Mouse (Mus musculus): ENCODE measurements around the gene Spop.
"Not testable (repeated sequence)": the region's sequence is repeated elsewhere in the genome, so short reads cannot be mapped to it uniquely, and the experiment has no call there.

Gene Spop

DNA sequence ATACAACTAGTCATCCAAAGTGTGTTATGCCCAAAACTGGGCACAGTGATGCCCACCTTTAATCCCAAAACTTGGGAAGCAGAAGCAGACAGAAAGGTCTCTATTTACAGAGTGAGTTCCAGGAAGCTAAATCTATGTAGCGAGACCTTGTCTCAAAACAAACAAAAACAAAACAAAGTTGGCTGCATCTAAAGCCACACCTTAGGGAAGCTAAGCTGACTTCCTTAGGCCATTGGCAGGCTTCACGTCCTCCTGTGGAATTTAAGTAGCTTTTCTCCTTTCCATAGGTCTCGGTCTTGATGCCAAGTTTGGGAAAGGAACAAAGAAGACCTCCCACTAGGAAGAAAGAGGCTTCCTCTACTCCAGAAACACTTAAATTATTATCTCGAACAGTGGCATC lies 22.7 kb upstream of the Spop start:
- DNase-seq (ENCODE audit: low read depth, low spot score), result no peak

DNA sequence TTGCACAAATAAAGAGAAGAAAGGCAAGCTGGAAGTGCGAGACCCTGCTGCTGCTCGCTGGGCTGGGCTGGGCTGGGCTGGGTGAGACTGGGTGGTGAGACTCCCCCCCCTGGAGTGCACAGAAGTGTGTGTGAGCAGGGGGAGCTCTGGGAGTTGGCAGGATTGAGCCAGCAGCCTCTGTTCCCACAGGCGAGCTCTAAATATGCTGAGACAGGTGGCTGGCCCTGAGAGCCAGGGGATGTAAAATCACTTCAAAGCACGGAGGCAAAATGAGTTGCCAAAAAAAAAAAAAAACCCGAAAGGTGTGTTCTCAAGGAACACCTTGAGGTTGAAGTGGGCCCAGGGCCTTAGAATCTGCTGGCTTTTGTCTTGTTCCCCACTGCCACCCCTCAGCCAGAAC lies 22.1 kb upstream of the Spop start:
- DNase-seq (ENCODE audit: low read depth, low spot score), result no peak

DNA sequence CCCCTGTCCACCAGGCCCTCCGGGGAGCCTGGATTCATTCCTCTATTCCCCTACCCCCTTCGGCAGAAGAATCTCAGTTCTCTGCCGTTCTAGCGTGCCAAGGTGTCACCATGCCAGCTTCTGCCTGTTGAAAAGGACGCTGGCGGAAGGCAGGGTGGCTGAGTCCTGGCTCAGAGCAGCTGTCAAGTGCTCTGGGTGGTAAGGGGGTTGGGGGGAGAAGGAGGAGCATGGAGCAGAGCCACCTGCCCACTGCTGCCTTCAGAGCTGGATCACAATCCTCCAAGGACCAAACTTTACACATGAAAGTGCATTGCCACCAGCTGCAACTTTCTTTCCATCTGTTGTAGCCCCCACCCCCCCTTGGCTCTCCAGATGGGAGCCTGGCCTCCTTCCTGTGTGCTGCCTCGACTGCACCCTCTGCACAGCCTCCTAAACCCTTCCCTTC lies 21.6 kb upstream of the Spop start:
- no peak for DNase-seq (ENCODE audit: low read depth, low spot score)

DNA sequence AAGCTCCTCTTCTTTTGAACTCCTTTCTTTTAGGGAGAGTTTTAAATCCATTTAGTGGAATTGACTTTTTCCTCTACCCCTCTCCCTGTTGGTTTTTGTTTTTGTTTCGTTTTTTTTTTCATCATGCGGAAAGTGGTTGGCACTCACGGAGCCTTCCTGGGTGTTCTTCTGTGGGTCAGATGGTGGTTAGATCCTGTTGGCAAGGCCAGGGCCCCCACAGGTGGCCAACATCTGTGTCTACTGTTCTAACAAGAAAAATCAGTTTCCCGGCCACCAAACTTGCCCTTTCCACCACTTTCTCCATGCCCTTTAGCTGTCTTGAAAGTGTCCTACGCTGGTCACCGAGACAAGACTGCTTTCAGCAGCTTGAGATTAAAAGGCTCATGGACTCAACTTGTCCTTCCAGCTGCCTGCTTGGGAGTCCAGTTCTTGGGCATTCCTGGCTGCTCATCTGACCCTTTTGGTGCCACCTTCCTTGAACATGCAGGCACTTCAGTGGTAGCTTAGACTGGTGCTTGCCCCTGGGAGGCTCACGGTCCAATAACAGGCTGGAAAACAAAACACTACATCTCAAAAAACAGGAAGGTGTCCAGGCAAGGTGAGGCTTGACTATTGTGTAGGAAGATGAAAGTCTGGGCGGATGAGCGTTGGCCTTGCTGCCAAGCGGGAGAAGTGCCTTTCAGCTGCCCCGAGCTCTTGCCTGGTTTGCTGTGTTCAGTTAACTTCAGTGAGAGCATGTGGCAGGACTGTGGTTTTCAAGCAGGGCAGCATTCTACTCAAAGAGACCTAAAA lies 21.0 kb upstream of the Spop start:
- no peak for DNase-seq (ENCODE audit: low read depth, low spot score)

DNA sequence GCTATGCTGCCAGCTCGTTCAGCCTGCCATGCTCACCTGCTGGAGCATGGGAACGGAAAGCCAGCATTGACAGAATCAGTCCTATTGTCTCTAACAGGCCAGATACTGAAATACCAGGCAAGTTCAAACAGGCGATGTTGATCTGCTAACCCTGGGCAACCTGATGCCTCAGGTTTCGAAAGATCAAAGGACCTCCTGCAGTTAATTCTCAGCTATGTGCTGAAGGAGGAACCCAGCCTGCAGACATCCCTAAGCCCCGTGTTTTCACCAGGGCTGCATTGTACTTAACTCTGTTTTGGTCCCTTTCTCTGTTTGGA lies 20.4 kb upstream of the Spop start:
- DNase-seq (ENCODE audit: low read depth, low spot score), result no peak

DNA sequence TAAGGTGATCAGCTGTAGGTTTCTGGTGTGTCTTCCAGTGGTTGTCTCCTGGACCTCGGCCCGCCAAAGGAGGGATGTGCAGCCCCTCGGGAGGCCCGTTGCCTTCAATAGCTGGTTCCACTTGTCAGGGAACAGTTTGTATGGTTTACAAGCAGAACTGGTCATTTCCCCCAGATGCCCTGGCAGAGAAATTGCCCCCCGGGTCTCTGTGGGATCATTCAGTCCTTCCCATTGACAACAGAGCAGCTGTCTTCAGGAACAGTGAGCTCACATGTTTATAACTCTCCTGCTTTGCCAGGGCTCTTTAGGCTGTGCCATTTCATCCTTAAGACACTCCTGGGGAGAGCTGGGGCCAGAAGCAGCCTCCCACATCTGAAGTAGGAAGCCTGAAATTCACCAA lies 19.8 kb upstream of the Spop start:
- no peak for DNase-seq (ENCODE audit: low read depth, low spot score)

DNA sequence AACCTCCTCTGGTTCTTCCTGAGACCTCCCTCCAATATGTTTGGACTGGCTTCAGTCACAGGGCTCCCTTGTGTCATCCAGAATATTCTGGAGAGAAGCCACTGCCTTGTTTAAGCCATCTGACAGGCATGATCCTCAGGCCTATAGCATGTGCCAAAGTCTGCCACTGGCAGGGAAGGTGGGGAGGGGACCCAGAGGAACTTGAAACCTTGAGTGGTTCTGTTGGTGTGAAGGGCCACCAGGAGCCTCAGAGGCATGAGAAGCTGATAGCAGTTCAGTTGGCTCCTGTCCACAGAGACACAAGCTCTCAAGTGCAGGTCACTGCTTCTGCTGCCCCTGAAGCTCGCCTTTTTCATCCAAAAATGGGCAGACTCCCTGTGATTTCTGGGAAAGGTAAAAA lies 17.3 kb upstream of the Spop start:
- no peak for DNase-seq (ENCODE audit: low read depth, low spot score)

DNA sequence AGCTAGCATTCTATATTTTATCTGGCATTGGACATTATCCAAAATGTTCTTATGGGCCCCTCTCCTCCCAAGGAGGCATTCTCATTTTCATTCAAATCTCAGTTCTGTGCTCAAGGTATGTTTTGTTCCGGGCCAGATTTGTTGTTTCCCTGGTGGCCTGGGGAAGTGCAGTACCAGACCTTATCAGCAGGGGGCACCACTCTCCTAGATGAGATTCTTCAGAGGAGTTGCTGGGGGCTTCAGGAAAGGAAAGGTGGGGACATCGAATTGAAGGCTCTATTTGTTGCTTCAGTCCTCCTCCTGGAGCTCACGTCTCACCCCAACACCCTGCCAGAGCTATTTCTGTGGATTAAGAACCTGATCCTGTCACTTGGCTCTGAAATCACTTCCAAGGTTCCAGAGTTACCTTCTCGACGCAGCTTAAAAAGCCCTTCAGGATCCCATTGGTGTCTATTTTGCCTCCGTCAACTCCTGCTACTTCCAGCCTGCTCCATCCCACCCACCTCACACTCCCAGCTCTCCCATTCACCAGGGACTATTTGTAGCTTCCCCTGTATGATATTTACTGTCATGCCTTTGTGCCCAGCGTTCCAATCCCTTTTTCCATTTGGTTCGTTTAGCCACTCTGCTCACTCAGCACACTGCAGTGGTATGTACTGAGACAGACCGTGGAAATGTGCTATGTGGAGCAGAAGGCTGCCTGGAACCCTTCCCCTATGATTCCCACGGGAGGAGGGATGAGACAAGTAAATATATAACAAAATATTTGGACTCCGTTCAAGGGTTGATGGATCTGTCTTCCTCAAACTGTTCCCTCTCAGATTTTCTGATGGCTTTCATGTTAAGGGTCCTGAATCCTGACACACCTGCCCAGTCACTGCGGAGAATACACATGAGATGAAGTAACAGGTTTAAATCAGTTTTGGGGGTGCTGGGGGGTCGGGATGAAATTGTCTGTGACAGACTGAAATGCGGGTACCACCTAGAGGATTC lies 15.7 kb upstream of the Spop start:
- no peak for DNase-seq (ENCODE audit: low read depth, low spot score)

DNA sequence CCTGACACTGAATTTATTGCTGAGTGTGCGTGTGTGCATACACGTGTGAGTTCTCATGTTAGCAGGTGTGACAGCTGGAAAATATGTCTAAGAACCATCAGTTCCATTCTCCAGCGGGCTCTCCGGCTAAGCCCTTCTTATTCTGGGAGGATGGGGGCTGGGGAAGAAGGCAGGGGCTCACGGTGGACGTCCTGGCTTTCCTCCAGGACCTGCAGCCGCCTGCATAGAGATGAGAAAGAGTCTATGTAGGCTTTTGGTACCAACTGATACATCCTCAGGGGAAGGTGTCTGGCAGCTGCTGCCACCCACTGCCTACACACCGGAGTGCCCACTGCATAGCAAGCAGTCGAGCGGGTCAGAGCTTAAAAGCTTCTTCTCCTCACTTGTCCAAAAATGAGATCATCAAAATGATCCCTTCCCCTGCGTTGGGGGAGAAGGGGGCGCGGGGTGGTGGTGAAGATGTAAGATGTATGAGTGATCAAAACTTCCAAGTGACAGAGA lies 14.3 kb upstream of the Spop start:
- DNase-seq (ENCODE audit: low read depth, low spot score), result no peak

DNA sequence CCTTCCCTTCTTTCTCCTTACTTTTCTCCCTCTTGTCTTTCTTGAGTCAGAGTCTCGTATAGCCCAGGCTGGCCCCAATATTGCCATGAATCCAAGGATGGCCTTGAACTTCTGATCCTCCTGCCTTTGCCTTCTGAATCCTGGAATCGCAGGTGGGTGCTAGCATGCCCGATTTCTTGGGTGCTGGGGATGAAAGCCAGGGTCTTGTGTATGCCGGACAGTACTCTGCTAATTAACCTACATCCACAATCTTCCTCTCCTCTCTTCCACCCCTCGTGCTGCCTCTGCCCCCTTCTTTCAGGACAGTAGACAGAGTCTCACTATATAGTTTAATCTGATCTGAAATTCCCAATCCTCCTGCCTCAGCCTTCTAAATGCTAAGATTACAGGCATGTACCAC lies 12.3 kb upstream of the Spop start:
- no peak for DNase-seq (ENCODE audit: low read depth, low spot score)

DNA sequence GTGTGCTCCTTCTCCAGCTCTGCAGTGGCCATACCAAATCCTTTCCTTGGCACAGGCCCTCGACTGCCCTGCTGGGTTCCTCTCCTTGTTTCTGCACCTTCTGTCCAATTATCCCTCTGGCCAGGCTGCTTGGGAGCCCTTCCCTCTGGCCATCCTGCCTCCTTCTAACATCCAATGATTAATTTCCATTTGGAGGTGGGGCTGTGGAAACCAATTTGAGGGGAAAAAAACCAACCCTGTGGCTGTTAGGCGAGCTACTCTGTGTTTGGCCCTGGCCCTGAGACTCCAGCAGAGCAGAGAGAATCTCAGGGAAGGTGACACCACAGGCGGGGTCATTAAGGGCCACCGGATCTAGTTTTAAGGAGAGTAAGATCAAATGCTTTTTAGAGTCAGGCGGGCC lies 11.7 kb upstream of the Spop start:
- no peak for DNase-seq (ENCODE audit: low read depth, low spot score)

DNA sequence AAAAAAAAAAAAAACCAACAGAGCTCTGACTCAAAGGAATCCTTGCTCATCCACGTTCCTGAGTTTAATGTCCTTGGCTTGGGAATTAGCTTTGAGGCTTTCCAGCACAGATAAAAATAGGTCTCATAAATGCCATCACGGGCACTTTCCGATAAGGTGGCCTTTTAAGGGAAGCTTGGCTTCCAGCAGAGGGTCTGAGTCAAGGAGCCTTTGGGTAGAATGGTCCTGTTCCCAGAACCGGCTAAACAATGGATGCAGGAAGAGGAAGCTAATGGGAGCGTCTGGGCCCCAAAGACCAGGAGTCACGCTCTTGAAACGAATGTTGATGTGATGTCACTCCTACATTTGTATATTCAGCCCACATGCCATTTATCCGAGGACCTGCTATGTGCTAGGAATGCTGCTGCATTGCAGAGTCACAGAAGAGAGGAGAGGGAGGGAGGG lies 11.2 kb upstream of the Spop start:
- DNase-seq (ENCODE audit: low read depth, low spot score), result no peak

DNA sequence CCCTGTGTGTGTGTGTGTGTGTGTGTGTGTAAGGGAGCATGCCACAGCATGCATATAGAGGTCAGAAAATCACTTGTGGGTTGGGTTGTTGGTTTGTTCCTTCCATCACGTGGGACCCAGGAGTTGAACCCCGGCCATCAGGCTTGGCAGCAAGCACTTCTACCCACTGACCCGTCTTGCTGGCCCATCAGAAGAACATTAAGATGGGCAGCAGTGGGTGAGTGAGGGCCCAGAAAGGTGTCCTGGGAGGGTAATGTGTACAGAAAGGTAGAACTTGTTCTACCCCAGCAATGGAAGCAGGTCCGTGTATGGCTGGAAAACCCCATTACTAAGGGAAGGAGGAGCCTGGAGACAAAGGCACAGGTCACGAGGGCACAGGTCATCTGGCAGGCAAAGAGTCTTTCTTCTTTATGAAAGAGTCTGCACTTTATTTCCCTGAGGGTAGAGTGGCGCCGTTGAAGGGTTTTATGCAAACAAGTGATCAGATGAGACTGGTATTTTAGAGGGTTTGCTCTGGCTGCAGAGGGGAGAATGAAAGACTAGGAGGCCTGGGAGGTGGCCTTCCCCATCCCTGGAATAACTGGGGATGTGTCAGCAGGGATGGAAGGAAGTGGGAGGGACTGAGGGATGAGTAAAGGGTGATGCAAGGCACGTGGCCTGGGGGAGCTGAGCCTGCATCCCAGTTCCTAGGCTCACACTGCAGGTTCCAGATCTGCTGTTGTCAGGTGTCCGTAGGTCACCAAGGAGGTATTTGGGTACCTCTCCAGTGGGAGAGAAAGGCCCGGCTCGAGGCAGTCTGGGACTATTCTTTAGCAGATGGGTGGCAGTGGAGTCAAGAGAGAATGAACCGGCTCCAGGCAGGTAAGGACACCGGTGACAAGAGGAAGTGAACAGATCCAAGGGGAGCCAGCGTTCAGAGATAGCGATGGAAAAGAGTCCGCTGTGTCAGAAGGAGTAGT lies 10.2 kb upstream of the Spop start:
- DNase-seq (ENCODE audit: low read depth, low spot score), result no peak

DNA sequence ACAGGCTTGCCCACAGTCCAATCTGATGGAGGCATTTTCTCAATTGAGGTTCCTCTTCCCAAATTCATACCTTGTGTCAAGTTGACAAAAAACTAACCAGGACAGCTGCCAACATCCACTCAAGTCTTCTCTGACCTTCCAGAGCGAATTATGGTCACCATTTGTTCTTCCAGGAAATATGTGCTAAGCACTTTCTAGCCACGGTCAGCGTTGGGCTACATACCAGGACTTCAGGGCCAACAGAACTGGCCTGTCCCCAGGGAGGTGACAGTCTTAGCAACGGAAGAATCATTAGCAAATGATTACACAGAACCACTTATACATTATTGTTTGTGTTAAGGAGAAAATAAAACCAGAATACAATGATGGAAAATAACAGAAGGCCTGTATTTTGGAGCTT lies 8.1 kb upstream of the Spop start:
- no peak for DNase-seq (ENCODE audit: low read depth, low spot score)

DNA sequence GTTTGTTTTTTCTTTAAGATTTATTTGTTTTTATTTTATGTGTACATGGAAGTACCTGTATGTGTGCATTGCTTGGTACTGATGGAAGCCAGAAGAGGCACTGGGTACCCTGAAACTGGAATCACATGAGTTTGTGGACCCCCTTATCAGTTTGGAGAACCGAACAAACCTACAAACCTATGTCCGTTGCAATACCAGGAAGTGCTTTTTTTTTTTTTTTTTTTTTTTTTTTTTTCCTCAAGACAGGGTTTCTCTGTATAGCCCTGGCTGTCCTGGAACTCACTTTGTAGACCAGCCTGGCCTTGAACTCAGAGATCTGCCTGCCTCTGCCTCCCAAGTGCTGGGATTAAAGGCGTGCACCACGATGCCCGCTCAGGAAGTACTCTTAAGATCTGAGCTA lies 7.5 kb upstream of the Spop start:
- not testable (repeated sequence) for DNase-seq (ENCODE audit: low read depth, low spot score)

DNA sequence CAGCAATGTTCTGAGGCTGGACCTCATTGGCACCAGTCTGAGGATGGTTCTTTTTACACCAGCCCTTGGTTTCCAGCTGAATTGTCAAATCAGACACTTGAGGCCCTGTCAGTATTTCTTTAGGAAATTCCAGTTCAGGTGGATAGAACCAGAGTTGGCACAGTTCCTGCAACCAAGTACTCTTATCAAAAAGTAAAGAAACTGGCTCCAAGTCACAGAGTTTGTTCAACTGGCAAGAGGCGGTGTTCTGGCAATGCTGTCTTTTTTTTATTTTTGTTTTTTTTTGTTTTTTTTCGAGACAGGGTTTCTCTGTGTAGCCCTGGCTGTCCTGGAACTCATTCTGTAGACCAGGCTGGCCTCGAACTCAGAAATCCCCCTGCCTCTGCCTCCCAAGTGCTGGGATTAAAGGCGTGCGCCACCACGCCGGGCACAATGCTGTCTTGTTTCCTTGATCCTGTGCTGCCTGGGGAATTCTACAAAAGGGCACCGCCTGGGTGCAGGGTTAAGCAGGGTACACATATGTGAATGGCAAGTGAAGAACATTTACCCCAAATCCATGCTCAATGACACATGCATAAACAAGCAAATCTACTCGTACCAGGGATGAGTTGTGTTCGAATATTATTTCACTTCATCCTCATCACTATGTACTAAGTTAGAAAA lies 4.3 kb upstream of the Spop start:
- no peak for DNase-seq (ENCODE audit: low read depth, low spot score)

DNA sequence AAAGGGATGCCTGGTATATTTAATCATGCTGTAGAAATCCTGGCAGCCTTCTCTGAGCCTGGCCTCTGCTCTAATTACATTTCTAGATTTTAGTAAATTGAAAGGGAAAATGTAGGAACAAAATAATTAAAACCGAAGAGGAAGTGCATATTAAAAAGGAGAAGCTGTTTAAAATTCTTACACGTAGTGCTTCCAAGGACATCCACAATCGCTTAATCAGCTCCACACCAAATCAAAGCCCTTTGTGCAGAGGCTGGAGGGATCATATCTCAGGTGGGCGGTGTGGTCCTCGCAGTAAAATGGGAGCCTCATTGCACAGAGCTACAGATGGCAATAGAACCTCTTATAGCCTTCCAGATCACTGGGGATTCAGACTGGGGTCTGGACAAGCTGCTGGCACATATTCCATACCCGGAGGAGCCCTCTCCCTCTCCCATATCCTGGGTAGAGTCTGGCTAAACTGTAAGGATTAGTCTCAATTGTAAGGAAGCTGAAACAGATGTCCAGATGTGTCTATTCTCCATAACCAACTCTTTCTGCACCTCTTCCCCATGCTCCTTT lies 2.3 kb upstream of the Spop start:
- DNase-seq (ENCODE audit: low read depth, low spot score), result no peak

DNA sequence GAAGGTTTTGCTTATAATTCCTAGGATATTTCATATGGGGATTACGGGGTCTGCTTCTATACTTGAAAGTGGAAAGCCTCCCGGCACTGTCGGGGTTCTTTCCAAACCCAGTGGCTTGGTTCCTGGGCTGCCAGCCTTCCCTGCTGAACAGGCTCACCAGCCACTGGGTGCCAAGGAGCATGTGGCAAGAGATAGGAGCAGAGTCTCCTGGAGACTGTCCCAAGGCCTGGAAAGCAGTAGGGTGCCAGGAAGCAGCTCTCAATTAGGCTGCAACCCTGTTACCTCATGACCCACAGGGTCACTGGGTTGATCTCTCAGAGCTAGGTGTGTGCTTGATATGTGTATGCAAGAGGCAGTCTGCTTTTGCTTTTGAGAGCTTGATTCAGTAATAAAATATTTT lies 1.3 kb upstream of the Spop start:
- DNase-seq (ENCODE audit: low read depth, low spot score), result no peak

DNA sequence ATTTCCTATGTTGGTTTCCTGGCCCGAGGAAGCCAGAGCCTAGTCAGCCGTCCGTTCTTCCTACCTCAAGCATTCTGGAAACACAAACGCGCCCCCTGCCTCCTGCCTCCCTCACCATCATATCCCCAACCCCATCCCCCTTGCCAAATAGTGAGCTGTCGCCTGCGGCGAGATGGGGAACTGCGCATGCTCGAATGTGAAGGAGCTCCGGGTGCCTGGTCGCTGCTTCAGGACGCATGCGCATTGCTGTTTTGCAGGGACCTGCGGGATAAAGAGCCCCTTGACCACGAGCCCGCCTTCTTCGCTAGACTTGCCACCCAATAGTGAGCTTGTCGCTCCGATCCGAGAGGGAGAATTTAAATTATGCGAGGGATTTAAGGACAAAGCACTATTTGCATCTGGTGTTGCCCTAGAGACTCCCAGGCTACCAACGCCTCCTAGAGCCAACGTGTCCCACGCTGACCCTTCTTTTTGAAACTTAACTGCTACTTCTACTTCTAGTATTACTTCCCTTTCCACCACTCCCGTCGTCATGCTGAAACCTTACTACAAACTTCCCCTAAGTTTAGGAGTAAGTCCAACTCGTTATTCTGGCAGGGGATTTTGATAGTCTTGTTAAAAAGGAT lies 769 bp downstream of the Spop start:
- DNase-seq (ENCODE audit: low read depth, low spot score), result peak; percentile 88

DNA sequence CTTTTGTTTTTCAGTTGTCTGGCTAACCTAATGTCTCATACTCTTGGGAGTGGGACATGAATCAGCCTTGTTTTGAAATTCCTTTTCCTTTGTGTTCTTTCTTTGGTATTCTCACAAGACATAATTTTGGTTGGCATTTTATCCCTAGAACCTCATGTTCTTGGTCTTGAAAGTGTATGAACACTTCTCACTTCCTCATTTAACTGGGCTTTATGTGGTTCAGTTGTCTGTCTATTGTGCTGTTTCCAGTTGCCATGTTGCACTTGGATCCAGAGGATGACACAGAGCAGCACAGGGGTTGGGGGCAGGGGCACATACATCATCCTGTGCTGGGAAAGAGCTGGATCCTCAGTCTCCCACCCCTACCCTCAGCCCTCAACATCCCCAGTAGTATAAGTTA lies 2.1 kb downstream of the Spop start:
- DNase-seq (ENCODE audit: low read depth, low spot score), result no peak

Data from retina, adult 2 months (tissue).